Mouse (Mus musculus) midbrain, embryonic 15.5 days (tissue): ENCODE measurements around the gene Dcst2. TPM values are rescaled to one million over a fixed set of nuclear protein-coding genes. Genes with fewer than 3 reads are reported as not detected.
A peak's percentile ranks its signal among the peaks of the same experiment; 100 is the strongest.

Experiments
- ATAC-seq: fragments of 200-750 bp; cut with Nextera tagmentation; replicated peaks from 2 replicates; pipeline ENCODE4 v1.8.0; 2017; ENCODE audit warnings: moderate TSS enrichment
- H3K27ac ChIP-seq: fragments of 300-500 bp; sonication (generic); 2 replicates; pipeline ENCODE4 v1.5.1; 2015; ENCODE audit warnings: mild to moderate bottlenecking, inconsistent platforms
- H3K27me3 ChIP-seq: fragments of 300-500 bp; sonication (generic); replicated peaks from 2 replicates; pipeline ENCODE4 v1.6.1; 2015; ENCODE audit warnings: inconsistent platforms
- H3K36me3 ChIP-seq: fragments of 300-500 bp; sonication (generic); replicated peaks from 2 replicates; pipeline ENCODE4 v1.6.1; 2015; ENCODE audit warnings: inconsistent platforms
- H3K4me1 ChIP-seq: fragments of 300-500 bp; sonication (generic); 2 replicates; pipeline ENCODE4 v1.6.1; 2015; ENCODE audit warnings: inconsistent platforms
- H3K4me2 ChIP-seq: fragments of 300-500 bp; sonication (generic); 2 replicates; pipeline ENCODE4 v1.6.1; 2015; ENCODE audit warnings: inconsistent platforms, mild to moderate bottlenecking, moderate library complexity
- H3K4me3 ChIP-seq: fragments of 300-500 bp; sonication (generic); 2 replicates; pipeline ENCODE4 v1.5.1; 2015; ENCODE audit warnings: mild to moderate bottlenecking, inconsistent platforms
- H3K9ac ChIP-seq: fragments of 300-500 bp; sonication (generic); 2 replicates; pipeline ENCODE4 v1.6.1; 2015; ENCODE audit warnings: mild to moderate bottlenecking, inconsistent platforms
- H3K9me3 ChIP-seq: fragments of 300-500 bp; sonication (generic); 2 replicates; pipeline ENCODE4 v1.6.1; 2016; ENCODE audit warnings: inconsistent platforms
- WGBS: fragments of 180-500 bp; shearing (Covaris S2); methylation state at CpG from one replicate; pipeline ENCODE4 v1.1.7; 2015; ENCODE audit warnings: mixed read lengths; 5-methylcytosine and 5-hydroxymethylcytosine counted together
- polyA plus RNA-seq: library from polyadenylated mRNA; unstranded; fragments of >200 nt; fragmentation: Nextera tagmentation; extraction: Ambion mirVana; gene quantifications from 2 replicates; pipeline ENCODE4 v1.2.1, GENCODE M21; 2015

Dcst2 gene
- polyA plus RNA-seq, 1 experiment from 2014 or later: 0.17 TPM

DNA sequence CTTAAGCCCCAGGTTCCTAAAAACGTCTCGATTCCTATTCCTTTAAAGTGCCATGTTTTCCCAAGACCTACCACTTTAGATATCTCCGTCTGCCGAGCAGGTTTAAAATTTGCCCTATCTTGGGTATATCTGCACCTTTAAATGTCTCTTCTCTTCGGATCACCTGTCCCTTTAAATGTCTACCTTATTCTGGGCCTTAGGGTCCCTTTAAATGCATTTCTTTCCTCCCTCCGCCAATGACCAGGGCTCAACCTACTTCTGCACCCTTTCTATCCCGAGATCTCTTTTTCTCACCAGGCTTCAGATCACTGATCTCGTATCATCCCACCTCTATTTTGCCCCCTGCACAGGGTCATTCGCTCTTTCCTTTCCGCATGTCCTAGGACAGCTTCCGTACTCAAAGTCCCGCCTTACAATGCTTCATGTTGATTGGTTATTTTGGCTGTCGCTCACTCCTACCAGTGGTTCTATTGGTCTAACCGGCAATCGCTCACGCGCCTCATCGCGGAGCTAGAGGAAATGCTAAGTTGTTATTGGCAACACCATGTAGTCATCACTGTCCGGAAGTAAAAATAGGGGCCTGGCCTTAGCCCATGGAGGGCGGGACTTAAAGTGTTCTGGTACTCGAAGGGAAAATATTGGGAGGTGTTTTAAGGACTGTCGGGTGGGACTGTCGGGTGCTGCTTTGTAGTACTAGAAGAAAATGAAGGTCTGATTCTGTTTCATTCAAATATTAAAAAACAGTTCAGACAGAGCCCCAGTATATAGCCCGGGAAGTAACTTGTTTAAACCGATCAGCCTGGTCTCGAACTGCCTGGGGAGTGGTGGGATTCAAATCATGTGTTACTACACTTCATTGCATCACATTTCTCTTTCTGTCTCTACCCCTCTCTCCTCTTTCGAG lies 50.0 kb downstream of the Dcst2 start, which contains the start of gene Flad1:
TSS of gene Flad1 (minus strand) at position 381 of the 904 bp plus-strand sequence.
- peak within 1 kb of the TSS; percentile 47 for H3K9ac ChIP-seq
- H3K27ac ChIP-seq: peak within 1 kb of the TSS; percentile 65
- H3K9me3 ChIP-seq: no peaks in the 10 kb centered on the region
- H3K27me3 ChIP-seq: no peaks in the 10 kb centered on the region
- peak; percentile 99 for ATAC-seq
- peaks cover 15% of the 10 kb centered on the region for H3K36me3 ChIP-seq
- peaks cover 19% of the 10 kb centered on the region for H3K4me1 ChIP-seq
- H3K4me2 ChIP-seq: peak within 1 kb of the TSS; percentile 75
- H3K4me3 ChIP-seq: peak within 1 kb of the TSS; percentile 44
- 6% methylated on average over 28 of the region's 28 CpGs for WGBS

- no peak overlapping the region for H3K27ac ChIP-seq
- peaks cover 10% of the 10 kb centered on the region for H3K36me3 ChIP-seq
- WGBS: 98% methylated on average over 8 of the region's 8 CpGs
Observed at GRCm38 (mm10) chr3:89416158-89416557, 54.4 kb downstream of the Dcst2 start.

GRCm38 (mm10) chr3:89417131-89417530 lies 55.4 kb downstream of the Dcst2 start:
- Histone ChIP-seq H3K9me3 (no peaks in the 10 kb centered on the region), H3K4me2 (peak overlapping the region; percentile 98), H3K27me3 (no peaks in the 10 kb centered on the region), H3K36me3 (peaks cover 10% of the 10 kb centered on the region), H3K4me1 (peaks cover 35% of the 10 kb centered on the region), H3K9ac (peak overlapping the region; percentile 37), H3K4me3 (peak overlapping the region; percentile 60), H3K27ac (peak overlapping the region; percentile 83)
- 30% methylated on average over 2 of the region's 2 CpGs for WGBS
- ATAC-seq: no peak

More at GRCm38 (mm10) chr3:89416158-89416557, 54.4 kb downstream of the Dcst2 start:
- Histone ChIP-seq H3K9ac (no peak overlapping the region), H3K4me1 (peaks cover 27% of the 10 kb centered on the region), H3K4me3 (no peak overlapping the region), H3K27me3 (no peaks in the 10 kb centered on the region), H3K4me2 (no peak overlapping the region), H3K9me3 (no peaks in the 10 kb centered on the region)
- no peak for ATAC-seq

DNA sequence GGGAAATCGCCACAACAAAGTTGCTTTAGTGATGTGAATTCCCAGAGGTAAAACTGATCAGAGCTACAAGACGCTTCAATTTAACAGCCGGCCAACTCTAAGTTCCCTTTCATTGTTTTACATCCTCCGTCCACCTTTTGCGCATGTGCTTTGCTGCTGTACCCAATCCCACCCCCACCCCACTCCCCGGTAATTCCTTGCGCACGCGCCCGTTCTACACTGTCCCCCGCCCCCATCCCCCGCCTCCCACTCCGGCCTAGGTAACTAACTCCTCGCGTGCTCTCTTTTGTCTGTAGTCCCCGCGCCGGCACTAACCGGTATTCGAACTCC lies 56.0 kb downstream of the Dcst2 start:
- H3K4me1 ChIP-seq: peaks cover 37% of the 10 kb centered on the region
- peak; percentile 57 for ATAC-seq

GRCm38 (mm10) chr3:89418170-89418860 lies 56.5 kb downstream of the Dcst2 start, which contains the start of the genes Cks1b and Shc1:
Cks1b (minus strand) TSS chr3:89418383.
Shc1 (plus strand) TSS chr3:89418443.
- H3K27ac ChIP-seq: peak within 1 kb of the TSS; percentile 83
- WGBS: under 1% methylated on average over 39 of the region's 39 CpGs

More for the DNA sequence above, 56.0 kb downstream of the Dcst2 start:
- under 1% methylated on average over 20 of the region's 20 CpGs for WGBS
- Histone ChIP-seq H3K27ac (peak overlapping the region; percentile 83), H3K4me2 (peak overlapping the region; percentile 98), H3K27me3 (no peaks in the 10 kb centered on the region), H3K4me3 (peak overlapping the region; percentile 60), H3K9ac (peak overlapping the region; percentile 37), H3K9me3 (no peaks in the 10 kb centered on the region), H3K36me3 (peaks cover 10% of the 10 kb centered on the region)

GRCm38 (mm10) chr3:89418861-89419250 lies 57.1 kb downstream of the Dcst2 start:
- H3K9ac ChIP-seq: peak overlapping the region; percentile 65
- H3K4me1 ChIP-seq: peaks cover 37% of the 10 kb centered on the region
- peak overlapping the region; percentile 60 for H3K4me3 ChIP-seq
- no peaks in the 10 kb centered on the region for H3K9me3 ChIP-seq
- peak; percentile 15 for ATAC-seq
- peak overlapping the region; percentile 83 for H3K27ac ChIP-seq
- no peaks in the 10 kb centered on the region for H3K27me3 ChIP-seq
- WGBS: 0% methylated on average over 16 of the region's 16 CpGs
- peak overlapping the region; percentile 98 for H3K4me2 ChIP-seq
- peaks cover 10% of the 10 kb centered on the region for H3K36me3 ChIP-seq

More at GRCm38 (mm10) chr3:89418170-89418860, 56.5 kb downstream of the Dcst2 start, which contains the start of the genes Cks1b and Shc1:
- no peaks in the 10 kb centered on the region for H3K9me3 ChIP-seq
- peaks cover 37% of the 10 kb centered on the region for H3K4me1 ChIP-seq
- H3K27me3 ChIP-seq: no peaks in the 10 kb centered on the region
- peaks cover 10% of the 10 kb centered on the region for H3K36me3 ChIP-seq
- peak within 1 kb of the TSS; percentile 98 for H3K4me2 ChIP-seq
- peak; percentile 97 for ATAC-seq
- H3K4me3 ChIP-seq: peak within 1 kb of the TSS; percentile 60
- H3K9ac ChIP-seq: peak within 1 kb of the TSS; percentile 65

DNA sequence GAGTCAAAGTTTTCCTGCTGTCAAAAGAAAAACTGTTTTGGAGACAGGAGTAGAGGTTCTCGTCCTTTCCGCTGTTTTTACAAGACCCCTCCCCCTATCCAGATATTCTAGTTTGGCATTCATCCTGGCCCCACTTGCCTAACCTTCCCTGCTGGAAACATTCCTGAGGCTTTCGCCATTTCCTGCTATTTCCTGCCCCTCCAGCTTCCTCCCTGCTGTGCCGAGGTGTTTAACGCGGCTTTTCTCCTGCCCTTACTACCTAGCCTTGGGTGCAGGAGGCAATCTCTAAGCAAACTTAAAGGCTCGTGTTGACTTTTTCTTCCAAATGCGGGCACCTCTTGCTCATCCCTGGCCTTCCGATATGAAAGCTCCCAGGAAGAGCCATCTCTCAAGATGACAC lies 57.8 kb downstream of the Dcst2 start:
- no peaks in the 10 kb centered on the region for H3K27me3 ChIP-seq
- ATAC-seq: no peak
- peak overlapping the region; percentile 60 for H3K4me3 ChIP-seq
- H3K9me3 ChIP-seq: no peaks in the 10 kb centered on the region
- H3K9ac ChIP-seq: peak overlapping the region; percentile 65
- 3% methylated on average over 9 of the region's 9 CpGs for WGBS
- H3K4me2 ChIP-seq: peak overlapping the region; percentile 98
- H3K4me1 ChIP-seq: peaks cover 37% of the 10 kb centered on the region
- peak overlapping the region; percentile 83 for H3K27ac ChIP-seq
- peaks cover 7% of the 10 kb centered on the region for H3K36me3 ChIP-seq

DNA sequence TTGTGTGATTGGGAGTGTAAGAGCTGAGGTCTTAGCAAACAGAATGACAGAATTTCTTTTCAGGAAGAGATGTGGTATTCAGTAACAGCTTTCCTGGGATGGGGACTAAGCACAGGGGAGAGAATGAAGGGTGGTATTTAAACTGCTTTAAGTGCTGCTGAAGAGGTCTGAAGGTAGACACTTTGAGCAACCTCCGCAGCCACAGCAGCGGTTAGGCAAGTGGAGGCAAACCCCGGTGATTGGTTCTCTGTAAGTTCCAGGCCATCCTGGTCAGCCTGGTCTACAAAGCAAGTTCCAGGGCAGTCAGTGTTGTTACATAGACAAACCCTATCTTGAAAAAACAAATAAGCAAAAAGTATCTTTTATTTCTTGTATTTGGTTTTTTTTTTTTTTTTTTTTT lies 58.2 kb downstream of the Dcst2 start:
- Histone ChIP-seq H3K4me3 (peak overlapping the region; percentile 60), H3K9ac (peak overlapping the region; percentile 65; the same call in 1 of the 2 replicates), H3K27ac (0 out of 2 replicates have a peak overlapping the region, but pooled peaks have one; percentile 36), H3K27me3 (no peaks in the 10 kb centered on the region), H3K4me1 (peaks cover 37% of the 10 kb centered on the region), H3K36me3 (peaks cover 2% of the 10 kb centered on the region), H3K9me3 (no peaks in the 10 kb centered on the region), H3K4me2 (peak overlapping the region; percentile 98)
- 43% methylated on average over 3 of the region's 3 CpGs for WGBS
- no peak for ATAC-seq

- Histone ChIP-seq H3K4me2 (no peak overlapping the region; the same call in 1 of the 2 replicates), H3K27ac (peak overlapping the region; percentile 39; the same call in 1 of the 2 replicates), H3K36me3 (no peaks in the 10 kb centered on the region), H3K27me3 (no peaks in the 10 kb centered on the region), H3K9ac (no peak overlapping the region), H3K4me1 (peaks cover 37% of the 10 kb centered on the region), H3K4me3 (no peak overlapping the region), H3K9me3 (no peaks in the 10 kb centered on the region)
- ATAC-seq: no peak
- 60% methylated on average over 2 of the region's 2 CpGs for WGBS
Observed at GRCm38 (mm10) chr3:89420421-89420820, 58.6 kb downstream of the Dcst2 start.

- Histone ChIP-seq H3K4me2 (peak overlapping the region; percentile 49), H3K9ac (peak overlapping the region; percentile 39; the same call in 1 of the 2 replicates), H3K27ac (peak overlapping the region; percentile 39), H3K9me3 (no peaks in the 10 kb centered on the region), H3K4me3 (peak overlapping the region; percentile 30), H3K4me1 (peaks cover 37% of the 10 kb centered on the region), H3K36me3 (no peaks in the 10 kb centered on the region), H3K27me3 (no peaks in the 10 kb centered on the region)
- 0 out of 2 replicates have a peak, but pooled peaks have one; percentile 32 for ATAC-seq
- WGBS: 5% methylated on average over 11 of the region's 11 CpGs
Observed at GRCm38 (mm10) chr3:89421002-89421774, 59.4 kb downstream of the Dcst2 start.

DNA sequence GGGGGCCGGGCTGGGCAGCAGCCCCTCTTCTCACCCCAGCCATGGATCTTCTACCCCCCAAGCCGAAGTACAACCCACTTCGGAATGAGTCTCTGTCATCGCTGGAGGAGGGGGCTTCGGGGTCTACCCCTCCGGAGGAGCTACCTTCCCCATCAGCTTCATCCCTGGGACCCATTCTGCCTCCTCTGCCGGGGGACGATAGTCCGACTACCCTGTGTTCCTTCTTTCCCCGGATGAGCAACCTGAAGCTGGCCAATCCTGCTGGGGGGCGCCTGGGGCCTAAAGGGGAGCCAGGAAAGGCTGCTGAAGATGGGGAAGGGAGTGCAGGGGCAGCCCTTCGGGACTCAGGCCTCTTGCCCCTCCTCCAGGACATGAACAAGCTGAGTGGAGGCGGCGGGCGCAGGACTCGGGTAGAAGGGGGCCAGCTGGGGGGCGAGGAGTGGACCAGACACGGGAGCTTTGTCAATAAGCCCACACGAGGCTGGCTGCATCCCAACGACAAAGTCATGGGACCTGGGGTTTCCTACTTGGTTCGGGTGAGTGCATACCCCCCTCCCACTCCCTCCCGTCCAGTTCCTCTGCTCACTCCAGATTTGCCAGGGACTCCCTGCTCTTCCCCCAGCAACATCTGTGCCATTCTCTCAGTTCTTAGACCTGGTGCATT lies 60.2 kb downstream of the Dcst2 start:
- WGBS: 10% methylated on average over 22 of the region's 22 CpGs
- no peak for ATAC-seq
- peak overlapping the region; percentile 30 for H3K4me3 ChIP-seq
- H3K36me3 ChIP-seq: no peaks in the 10 kb centered on the region
- peaks cover 33% of the 10 kb centered on the region for H3K4me1 ChIP-seq
- peak overlapping the region; percentile 39; the same call in 1 of the 2 replicates for H3K9ac ChIP-seq
- H3K9me3 ChIP-seq: no peaks in the 10 kb centered on the region
- peak overlapping the region; percentile 49 for H3K4me2 ChIP-seq
- no peaks in the 10 kb centered on the region for H3K27me3 ChIP-seq
- no peak overlapping the region for H3K27ac ChIP-seq
